Mouse (Mus musculus): ENCODE measurements around the gene Pus7l. TPM values are rescaled to one million over a fixed set of nuclear protein-coding genes. Genes with fewer than 3 reads are reported as not detected.

The Pus7l gene
- polyA plus RNA-seq, 1 experiment from 2014 or later, result 5.9 TPM

GRCm38 (mm10) chr15:94530519-94530918 lies 12.8 kb downstream of the Pus7l start:
- H3K9ac ChIP-seq (ENCODE audit: low read depth, low read length), result no peak overlapping the region
- H3K4me3 ChIP-seq (ENCODE audit: low read depth, low read length), result no peak overlapping the region
- peaks cover 2% of the 10 kb centered on the region; the same call in 1 of the 2 replicates for H3K36me3 ChIP-seq (ENCODE audit: control insufficient read depth, insufficient read depth, low read length)
- 71% methylated on average over 3 of the region's 3 CpGs for WGBS (ENCODE audit: insufficient replicate concordance)
- H3K4me2 ChIP-seq, result no peak overlapping the region
- no peak overlapping the region for H3K27ac ChIP-seq (ENCODE audit: low read depth, low read length)
- no peaks in the 10 kb centered on the region for H3K4me1 ChIP-seq (ENCODE audit: control insufficient read depth, insufficient read depth, low read length)
- ATAC-seq (replicated peaks; ENCODE audit: insufficient number of reproducible peaks, low FRiP score, low TSS enrichment), result no peak
- H3K27me3 ChIP-seq (ENCODE audit: control insufficient read depth, insufficient read depth, low read length), result no peaks in the 10 kb centered on the region
- no peaks in the 10 kb centered on the region for H3K9me3 ChIP-seq (replicated peaks; ENCODE audit: control insufficient read depth, low read length)

DNA sequence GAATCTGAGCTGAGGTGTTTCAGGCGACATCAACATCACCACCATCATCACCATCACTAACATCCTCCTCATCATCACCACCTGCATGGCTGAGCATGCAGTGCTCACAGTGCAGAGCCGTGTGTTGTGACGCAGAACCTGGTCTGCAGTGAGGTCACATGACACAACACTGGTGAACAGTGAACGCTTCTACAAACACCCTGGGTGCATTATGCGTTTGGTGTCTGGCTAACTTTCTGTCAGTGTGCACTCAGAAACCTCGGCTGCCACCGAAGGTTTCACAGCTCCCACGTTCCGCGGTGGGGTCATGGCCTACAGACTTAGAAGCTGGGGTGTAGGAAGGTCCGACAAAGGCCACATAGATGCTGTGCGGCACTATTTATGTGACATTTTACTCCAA lies 18.4 kb downstream of the Pus7l start:
- no peak overlapping the region for H3K4me3 ChIP-seq (ENCODE audit: low read depth, low read length)
- WGBS (ENCODE audit: insufficient replicate concordance), result 85% methylated on average over 12 of the region's 12 CpGs

GRCm38 (mm10) chr15:94523251-94523650 lies 20.1 kb downstream of the Pus7l start:
- Histone ChIP-seq H3K4me1 (ENCODE audit: control insufficient read depth, insufficient read depth, low read length) (no peaks in the 10 kb centered on the region), H3K36me3 (ENCODE audit: control insufficient read depth, insufficient read depth, low read length) (no peaks in the 10 kb centered on the region), H3K9me3 (replicated peaks; ENCODE audit: control insufficient read depth, low read length) (no peaks in the 10 kb centered on the region; the same call in 1 of the 2 replicates), H3K27me3 (ENCODE audit: control insufficient read depth, insufficient read depth, low read length) (no peaks in the 10 kb centered on the region), H3K27ac (ENCODE audit: low read depth, low read length) (no peak overlapping the region), H3K4me3 (ENCODE audit: low read depth, low read length) (no peak overlapping the region), H3K9ac (ENCODE audit: low read depth, low read length) (no peak overlapping the region), H3K4me2 (no peak overlapping the region)
- no peak for ATAC-seq (replicated peaks; ENCODE audit: insufficient number of reproducible peaks, low FRiP score, low TSS enrichment)
- WGBS (ENCODE audit: insufficient replicate concordance), result 75% methylated on average over 28 of the region's 28 CpGs

More for the DNA sequence above, 18.4 kb downstream of the Pus7l start:
- H3K4me1 ChIP-seq (ENCODE audit: control insufficient read depth, insufficient read depth, low read length), result no peaks in the 10 kb centered on the region
- no peak overlapping the region for H3K9ac ChIP-seq (ENCODE audit: low read depth, low read length)
- H3K27ac ChIP-seq (ENCODE audit: low read depth, low read length), result no peak overlapping the region
- no peaks in the 10 kb centered on the region for H3K9me3 ChIP-seq (replicated peaks; ENCODE audit: control insufficient read depth, low read length)
- H3K4me2 ChIP-seq, result no peak overlapping the region
- H3K27me3 ChIP-seq (ENCODE audit: control insufficient read depth, insufficient read depth, low read length), result no peaks in the 10 kb centered on the region
- no peaks in the 10 kb centered on the region for H3K36me3 ChIP-seq (ENCODE audit: control insufficient read depth, insufficient read depth, low read length)
- no peak for ATAC-seq (replicated peaks; ENCODE audit: insufficient number of reproducible peaks, low FRiP score, low TSS enrichment)

GRCm38 (mm10) chr15:94520959-94521358 lies 22.4 kb downstream of the Pus7l start:
- no peaks in the 10 kb centered on the region for H3K4me1 ChIP-seq (ENCODE audit: control insufficient read depth, insufficient read depth, low read length)
- H3K27ac ChIP-seq (ENCODE audit: low read depth, low read length), result no peak overlapping the region
- H3K36me3 ChIP-seq (ENCODE audit: control insufficient read depth, insufficient read depth, low read length), result no peaks in the 10 kb centered on the region
- no peak overlapping the region for H3K4me2 ChIP-seq
- H3K27me3 ChIP-seq (ENCODE audit: control insufficient read depth, insufficient read depth, low read length), result no peaks in the 10 kb centered on the region
- WGBS (ENCODE audit: insufficient replicate concordance), result 68% methylated on average over 5 of the region's 5 CpGs
- no peak overlapping the region for H3K4me3 ChIP-seq (ENCODE audit: low read depth, low read length)
- H3K9ac ChIP-seq (ENCODE audit: low read depth, low read length), result no peak overlapping the region
- no peaks in the 10 kb centered on the region; the same call in 1 of the 2 replicates for H3K9me3 ChIP-seq (replicated peaks; ENCODE audit: control insufficient read depth, low read length)
- no peak for ATAC-seq (replicated peaks; ENCODE audit: insufficient number of reproducible peaks, low FRiP score, low TSS enrichment)

DNA sequence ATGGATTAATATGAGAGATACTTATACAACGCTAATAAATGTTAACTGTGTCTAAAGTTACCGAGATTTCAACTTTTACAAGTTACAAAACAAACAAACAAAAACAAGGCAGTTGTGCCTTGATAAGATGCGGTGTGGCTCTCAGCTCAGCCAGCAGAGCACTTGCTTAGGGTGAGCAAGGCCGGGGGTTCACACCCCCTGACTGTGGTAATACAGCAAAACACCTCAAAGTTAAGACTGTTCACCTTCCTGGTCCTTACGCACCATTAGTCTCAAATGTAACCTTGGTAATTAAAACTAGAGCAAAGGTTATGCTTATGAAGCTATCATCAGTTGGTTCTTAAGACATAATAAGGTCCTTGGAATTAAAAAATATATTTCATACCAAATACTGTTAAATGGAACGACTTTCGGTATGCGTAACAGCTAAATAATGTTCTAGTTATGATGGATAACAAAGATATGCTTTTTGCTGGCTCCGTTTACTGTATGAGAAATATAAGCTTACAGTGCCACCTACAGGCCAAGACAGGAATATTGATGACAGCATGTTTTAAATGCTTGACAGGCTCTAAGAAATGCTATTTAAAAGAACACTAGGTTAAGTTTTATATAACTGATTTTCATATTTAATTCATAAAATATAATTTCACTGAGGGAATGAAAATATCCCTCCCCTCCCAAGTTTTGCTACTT lies 23.0 kb downstream of the Pus7l start:
- Histone ChIP-seq H3K27me3 (ENCODE audit: control insufficient read depth, insufficient read depth, low read length) (no peaks in the 10 kb centered on the region), H3K27ac (ENCODE audit: low read depth, low read length) (no peak overlapping the region), H3K4me3 (ENCODE audit: low read depth, low read length) (no peak overlapping the region), H3K4me2 (no peak overlapping the region), H3K4me1 (ENCODE audit: control insufficient read depth, insufficient read depth, low read length) (no peaks in the 10 kb centered on the region), H3K9me3 (replicated peaks; ENCODE audit: control insufficient read depth, low read length) (no peaks in the 10 kb centered on the region; the same call in 1 of the 2 replicates), H3K36me3 (ENCODE audit: control insufficient read depth, insufficient read depth, low read length) (no peaks in the 10 kb centered on the region), H3K9ac (ENCODE audit: low read depth, low read length) (no peak overlapping the region)
- no peak for ATAC-seq (replicated peaks; ENCODE audit: insufficient number of reproducible peaks, low FRiP score, low TSS enrichment)
- WGBS (ENCODE audit: insufficient replicate concordance), result 41% methylated on average over 9 of the region's 9 CpGs

- H3K27me3 ChIP-seq (ENCODE audit: control insufficient read depth, insufficient read depth, low read length), result no peaks in the 10 kb centered on the region
- no peaks in the 10 kb centered on the region for H3K4me1 ChIP-seq (ENCODE audit: control insufficient read depth, insufficient read depth, low read length)
- no peak overlapping the region for H3K4me3 ChIP-seq (ENCODE audit: low read depth, low read length)
- no peaks in the 10 kb centered on the region for H3K36me3 ChIP-seq (ENCODE audit: control insufficient read depth, insufficient read depth, low read length)
- H3K4me2 ChIP-seq, result no peak overlapping the region
- H3K9ac ChIP-seq (ENCODE audit: low read depth, low read length), result no peak overlapping the region
- no peak overlapping the region for H3K27ac ChIP-seq (ENCODE audit: low read depth, low read length)
- ATAC-seq (replicated peaks; ENCODE audit: insufficient number of reproducible peaks, low FRiP score, low TSS enrichment), result no peak
- H3K9me3 ChIP-seq (replicated peaks; ENCODE audit: control insufficient read depth, low read length), result no peaks in the 10 kb centered on the region; the same call in 1 of the 2 replicates
- WGBS (ENCODE audit: insufficient replicate concordance), result 65% methylated on average over 16 of the region's 16 CpGs
Observed at GRCm38 (mm10) chr15:94517913-94518491, 25.3 kb downstream of the Pus7l start.

- no peak for ATAC-seq (replicated peaks; ENCODE audit: insufficient number of reproducible peaks, low FRiP score, low TSS enrichment)
- Histone ChIP-seq H3K9me3 (replicated peaks; ENCODE audit: control insufficient read depth, low read length) (peaks cover 4% of the 10 kb centered on the region; the same call in 1 of the 2 replicates), H3K4me2 (no peak overlapping the region), H3K9ac (ENCODE audit: low read depth, low read length) (no peak overlapping the region), H3K27ac (ENCODE audit: low read depth, low read length) (no peak overlapping the region), H3K4me3 (ENCODE audit: low read depth, low read length) (no peak overlapping the region), H3K36me3 (ENCODE audit: control insufficient read depth, insufficient read depth, low read length) (no peaks in the 10 kb centered on the region), H3K27me3 (ENCODE audit: control insufficient read depth, insufficient read depth, low read length) (no peaks in the 10 kb centered on the region), H3K4me1 (ENCODE audit: control insufficient read depth, insufficient read depth, low read length) (no peaks in the 10 kb centered on the region)
- 74% methylated on average over 12 of the region's 12 CpGs for WGBS (ENCODE audit: insufficient replicate concordance)
Observed at GRCm38 (mm10) chr15:94503451-94504215, 39.7 kb downstream of the Pus7l start.

DNA sequence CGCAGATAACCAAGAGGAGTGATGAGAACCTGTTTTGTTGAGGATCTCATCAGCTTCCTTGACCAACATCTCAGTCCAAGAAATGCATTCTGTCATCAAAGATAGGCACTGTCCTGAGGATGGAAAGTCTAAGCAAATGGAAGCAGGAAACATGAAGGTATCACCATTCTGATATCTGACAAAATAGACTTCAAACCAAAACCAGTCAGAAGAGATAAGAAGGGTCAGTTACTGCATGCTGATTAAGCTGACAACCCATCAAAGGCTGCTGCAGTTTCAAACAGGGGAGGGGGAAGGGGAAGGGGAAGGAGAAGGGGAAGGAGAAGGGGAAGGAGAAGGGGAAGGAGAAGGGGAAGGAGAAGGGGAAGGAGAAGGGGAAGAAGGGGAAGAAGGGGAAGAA lies 44.1 kb downstream of the Pus7l start:
- Histone ChIP-seq H3K36me3 (ENCODE audit: control insufficient read depth, insufficient read depth, low read length) (no peaks in the 10 kb centered on the region), H3K4me1 (ENCODE audit: control insufficient read depth, insufficient read depth, low read length) (no peaks in the 10 kb centered on the region), H3K9ac (ENCODE audit: low read depth, low read length) (no peak overlapping the region), H3K9me3 (replicated peaks; ENCODE audit: control insufficient read depth, low read length) (no peaks in the 10 kb centered on the region), H3K27me3 (ENCODE audit: control insufficient read depth, insufficient read depth, low read length) (no peaks in the 10 kb centered on the region), H3K4me2 (no peak overlapping the region), H3K27ac (ENCODE audit: low read depth, low read length) (no peak overlapping the region), H3K4me3 (ENCODE audit: low read depth, low read length) (no peak overlapping the region)
- WGBS (ENCODE audit: insufficient replicate concordance), result 75% methylated on average over 1 of the region's 1 CpGs
- no peak for ATAC-seq (replicated peaks; ENCODE audit: insufficient number of reproducible peaks, low FRiP score, low TSS enrichment)

All from heart, embryonic 11.5 days (tissue).